Mouse (Mus musculus): ENCODE measurements around the gene Sgsm1. TPM values are rescaled to one million over a fixed set of nuclear protein-coding genes. Genes with fewer than 3 reads are reported as not detected.

Gene Sgsm1
- polyA plus RNA-seq, 1 experiment from 2014 or later: 7.1 TPM

GRCm38 (mm10) chr5:113301841-113302240 is 8.7 kb downstream of the Sgsm1 start:
- no peak for ATAC-seq (ENCODE audit: insufficient read depth, low FRiP score)
- Histone ChIP-seq H3K4me1 (ENCODE audit: control insufficient read depth, insufficient read depth, low read length) (peaks cover 8% of the 10 kb centered on the region), H3K27ac (ENCODE audit: low read length) (no peak overlapping the region), H3K36me3 (ENCODE audit: control insufficient read depth, insufficient read depth, low read length) (no peaks in the 10 kb centered on the region), H3K27me3 (ENCODE audit: control insufficient read depth, insufficient read depth, low read length) (no peaks in the 10 kb centered on the region; the same call in 1 of the 2 replicates), H3K9me3 (replicated peaks; ENCODE audit: control insufficient read depth, low read length) (no peaks in the 10 kb centered on the region), H3K9ac (ENCODE audit: low read length) (no peak overlapping the region), H3K4me3 (replicated peaks; ENCODE audit: low read length) (no peak overlapping the region), H3K4me2 (ENCODE audit: low read depth, low read length) (no peak overlapping the region)
- 21% methylated on average over 13 of the region's 13 CpGs for WGBS

GRCm38 (mm10) chr5:113300148-113300889 is 10.3 kb downstream of the Sgsm1 start:
- Histone ChIP-seq H3K36me3 (ENCODE audit: control insufficient read depth, insufficient read depth, low read length) (no peaks in the 10 kb centered on the region), H3K4me3 (replicated peaks; ENCODE audit: low read length) (no peak overlapping the region), H3K4me2 (ENCODE audit: low read depth, low read length) (no peak overlapping the region), H3K9me3 (replicated peaks; ENCODE audit: control insufficient read depth, low read length) (no peaks in the 10 kb centered on the region), H3K27ac (ENCODE audit: low read length) (peak overlapping the region; percentile 33; the same call in 1 of the 2 replicates), H3K27me3 (ENCODE audit: control insufficient read depth, insufficient read depth, low read length) (no peaks in the 10 kb centered on the region), H3K9ac (ENCODE audit: low read length) (no peak overlapping the region), H3K4me1 (ENCODE audit: control insufficient read depth, insufficient read depth, low read length) (peaks cover 5% of the 10 kb centered on the region; the same call in 1 of the 2 replicates)
- 0 out of 2 replicates have a peak, but pooled peaks have one; percentile 33 for ATAC-seq (ENCODE audit: insufficient read depth, low FRiP score)
- WGBS: 51% methylated on average over 22 of the region's 22 CpGs

GRCm38 (mm10) chr5:113299433-113299832 is 11.2 kb downstream of the Sgsm1 start:
- no peak overlapping the region for H3K4me2 ChIP-seq (ENCODE audit: low read depth, low read length)
- H3K9ac ChIP-seq (ENCODE audit: low read length): no peak overlapping the region
- H3K4me1 ChIP-seq (ENCODE audit: control insufficient read depth, insufficient read depth, low read length): peaks cover 5% of the 10 kb centered on the region; the same call in 1 of the 2 replicates
- H3K27ac ChIP-seq (ENCODE audit: low read length): peak overlapping the region; percentile 33; the same call in 1 of the 2 replicates
- H3K27me3 ChIP-seq (ENCODE audit: control insufficient read depth, insufficient read depth, low read length): no peaks in the 10 kb centered on the region
- no peaks in the 10 kb centered on the region for H3K9me3 ChIP-seq (replicated peaks; ENCODE audit: control insufficient read depth, low read length)
- no peak for ATAC-seq (ENCODE audit: insufficient read depth, low FRiP score)
- no peak overlapping the region for H3K4me3 ChIP-seq (replicated peaks; ENCODE audit: low read length)
- no peaks in the 10 kb centered on the region for H3K36me3 ChIP-seq (ENCODE audit: control insufficient read depth, insufficient read depth, low read length)
- WGBS: 47% methylated on average over 9 of the region's 9 CpGs

GRCm38 (mm10) chr5:113298826-113299225 is 11.8 kb downstream of the Sgsm1 start:
- ATAC-seq (ENCODE audit: insufficient read depth, low FRiP score): no peak
- Histone ChIP-seq H3K4me2 (ENCODE audit: low read depth, low read length) (no peak overlapping the region), H3K27ac (ENCODE audit: low read length) (no peak overlapping the region), H3K9ac (ENCODE audit: low read length) (no peak overlapping the region), H3K4me1 (ENCODE audit: control insufficient read depth, insufficient read depth, low read length) (peaks cover 5% of the 10 kb centered on the region; the same call in 1 of the 2 replicates), H3K4me3 (replicated peaks; ENCODE audit: low read length) (no peak overlapping the region), H3K27me3 (ENCODE audit: control insufficient read depth, insufficient read depth, low read length) (no peaks in the 10 kb centered on the region), H3K36me3 (ENCODE audit: control insufficient read depth, insufficient read depth, low read length) (no peaks in the 10 kb centered on the region), H3K9me3 (replicated peaks; ENCODE audit: control insufficient read depth, low read length) (no peaks in the 10 kb centered on the region)
- WGBS: 61% methylated on average over 6 of the region's 6 CpGs

- Histone ChIP-seq H3K27ac (ENCODE audit: low read length) (peak overlapping the region; percentile 44; the same call in 1 of the 2 replicates), H3K27me3 (ENCODE audit: control insufficient read depth, insufficient read depth, low read length) (no peaks in the 10 kb centered on the region), H3K9ac (ENCODE audit: low read length) (no peak overlapping the region), H3K4me1 (ENCODE audit: control insufficient read depth, insufficient read depth, low read length) (peaks cover 5% of the 10 kb centered on the region; the same call in 1 of the 2 replicates), H3K9me3 (replicated peaks; ENCODE audit: control insufficient read depth, low read length) (no peaks in the 10 kb centered on the region), H3K4me2 (ENCODE audit: low read depth, low read length) (peak overlapping the region; percentile 36), H3K4me3 (replicated peaks; ENCODE audit: low read length) (no peak overlapping the region), H3K36me3 (ENCODE audit: control insufficient read depth, insufficient read depth, low read length) (no peaks in the 10 kb centered on the region)
- 11% methylated on average over 12 of the region's 12 CpGs for WGBS
- ATAC-seq (ENCODE audit: insufficient read depth, low FRiP score): no peak
Measured at GRCm38 (mm10) chr5:113298040-113298439, 12.5 kb downstream of the Sgsm1 start.

GRCm38 (mm10) chr5:113295791-113296190 is 14.8 kb downstream of the Sgsm1 start:
- peak overlapping the region; percentile 88 for H3K27ac ChIP-seq (ENCODE audit: low read length)
- no peak overlapping the region for H3K9ac ChIP-seq (ENCODE audit: low read length)
- 26% methylated on average over 4 of the region's 4 CpGs for WGBS

GRCm38 (mm10) chr5:113294575-113294974 is 16.0 kb downstream of the Sgsm1 start:
- WGBS: 87% methylated on average over 5 of the region's 5 CpGs
- Histone ChIP-seq H3K27ac (ENCODE audit: low read length) (no peak overlapping the region), H3K4me3 (replicated peaks; ENCODE audit: low read length) (no peak overlapping the region), H3K9me3 (replicated peaks; ENCODE audit: control insufficient read depth, low read length) (no peaks in the 10 kb centered on the region), H3K36me3 (ENCODE audit: control insufficient read depth, insufficient read depth, low read length) (no peaks in the 10 kb centered on the region), H3K9ac (ENCODE audit: low read length) (no peak overlapping the region), H3K27me3 (ENCODE audit: control insufficient read depth, insufficient read depth, low read length) (no peaks in the 10 kb centered on the region), H3K4me2 (ENCODE audit: low read depth, low read length) (no peak overlapping the region), H3K4me1 (ENCODE audit: control insufficient read depth, insufficient read depth, low read length) (peaks cover 5% of the 10 kb centered on the region; the same call in 1 of the 2 replicates)
- ATAC-seq (ENCODE audit: insufficient read depth, low FRiP score): no peak

More at GRCm38 (mm10) chr5:113295791-113296190, 14.8 kb downstream of the Sgsm1 start:
- peak; percentile 93 for ATAC-seq (ENCODE audit: insufficient read depth, low FRiP score)
- Histone ChIP-seq H3K4me3 (replicated peaks; ENCODE audit: low read length) (no peak overlapping the region), H3K4me2 (ENCODE audit: low read depth, low read length) (no peak overlapping the region), H3K4me1 (ENCODE audit: control insufficient read depth, insufficient read depth, low read length) (peaks cover 5% of the 10 kb centered on the region; the same call in 1 of the 2 replicates), H3K36me3 (ENCODE audit: control insufficient read depth, insufficient read depth, low read length) (no peaks in the 10 kb centered on the region), H3K9me3 (replicated peaks; ENCODE audit: control insufficient read depth, low read length) (no peaks in the 10 kb centered on the region), H3K27me3 (ENCODE audit: control insufficient read depth, insufficient read depth, low read length) (no peaks in the 10 kb centered on the region)

GRCm38 (mm10) chr5:113293446-113293845 is 17.1 kb downstream of the Sgsm1 start:
- ATAC-seq (ENCODE audit: insufficient read depth, low FRiP score): no peak
- no peak overlapping the region for H3K4me2 ChIP-seq (ENCODE audit: low read depth, low read length)
- 72% methylated on average over 4 of the region's 4 CpGs for WGBS
- H3K27me3 ChIP-seq (ENCODE audit: control insufficient read depth, insufficient read depth, low read length): peaks cover 4% of the 10 kb centered on the region
- H3K4me3 ChIP-seq (replicated peaks; ENCODE audit: low read length): no peak overlapping the region
- H3K27ac ChIP-seq (ENCODE audit: low read length): no peak overlapping the region
- peaks cover 5% of the 10 kb centered on the region; the same call in 1 of the 2 replicates for H3K4me1 ChIP-seq (ENCODE audit: control insufficient read depth, insufficient read depth, low read length)
- no peak overlapping the region for H3K9ac ChIP-seq (ENCODE audit: low read length)
- H3K36me3 ChIP-seq (ENCODE audit: control insufficient read depth, insufficient read depth, low read length): no peaks in the 10 kb centered on the region
- H3K9me3 ChIP-seq (replicated peaks; ENCODE audit: control insufficient read depth, low read length): no peaks in the 10 kb centered on the region

- H3K9ac ChIP-seq (ENCODE audit: low read length): no peak overlapping the region
- H3K4me1 ChIP-seq (ENCODE audit: control insufficient read depth, insufficient read depth, low read length): peaks cover 4% of the 10 kb centered on the region; the same call in 1 of the 2 replicates
- peaks cover 10% of the 10 kb centered on the region for H3K27me3 ChIP-seq (ENCODE audit: control insufficient read depth, insufficient read depth, low read length)
- no peak overlapping the region for H3K4me3 ChIP-seq (replicated peaks; ENCODE audit: low read length)
- no peaks in the 10 kb centered on the region for H3K36me3 ChIP-seq (ENCODE audit: control insufficient read depth, insufficient read depth, low read length)
- H3K27ac ChIP-seq (ENCODE audit: low read length): no peak overlapping the region
- ATAC-seq (ENCODE audit: insufficient read depth, low FRiP score): no peak
- 60% methylated on average over 8 of the region's 8 CpGs for whole genome bisulfite sequencing
- no peaks in the 10 kb centered on the region for H3K9me3 ChIP-seq (replicated peaks; ENCODE audit: control insufficient read depth, low read length)
- H3K4me2 ChIP-seq (ENCODE audit: low read depth, low read length): no peak overlapping the region
Measured at GRCm38 (mm10) chr5:113292832-113293231, 17.8 kb downstream of the Sgsm1 start.
